Mouse (Mus musculus) brain, embryonic 18.5 days (tissue): ENCODE data around the gene Atp6v0a4.

ENCODE experiments used
- DNase-seq: peaks from one replicate; pipeline ENCODE4 v3.0.0-alpha.2; 2012; ENCODE audit warnings: low read depth, low spot score

Gene Atp6v0a4

GRCm38 (mm10) chr6:38080364-38080763 is 44.0 kb downstream of the Atp6v0a4 start:
- no peak for DNase-seq

- DNase-seq = no peak
Observed at GRCm38 (mm10) chr6:38073592-38073991, 50.8 kb downstream of the Atp6v0a4 start.

- no peak for DNase-seq
Observed at GRCm38 (mm10) chr6:38072137-38072796, 52.1 kb downstream of the Atp6v0a4 start.

- DNase-seq = no peak
Observed at GRCm38 (mm10) chr6:38071256-38071655, 53.1 kb downstream of the Atp6v0a4 start.

GRCm38 (mm10) chr6:38066215-38066614 is 58.2 kb downstream of the Atp6v0a4 start:
- DNase-seq = peak; percentile 61

GRCm38 (mm10) chr6:38065501-38066122 is 58.8 kb downstream of the Atp6v0a4 start:
- DNase-seq = no peak

GRCm38 (mm10) chr6:38065122-38065500 is 59.3 kb downstream of the Atp6v0a4 start:
- DNase-seq = no peak

GRCm38 (mm10) chr6:38064621-38065020 is 59.8 kb downstream of the Atp6v0a4 start:
- DNase-seq = no peak

- DNase-seq = no peak
Observed at GRCm38 (mm10) chr6:38058805-38059204, 65.6 kb downstream of the Atp6v0a4 start.

- no peak for DNase-seq
Observed at GRCm38 (mm10) chr6:38055471-38056330, 68.7 kb downstream of the Atp6v0a4 start.

- DNase-seq = no peak
Observed at GRCm38 (mm10) chr6:38049601-38050000, 74.8 kb downstream of the Atp6v0a4 start.

- no peak for DNase-seq
Observed at GRCm38 (mm10) chr6:38048800-38049561, 75.4 kb downstream of the Atp6v0a4 start.

GRCm38 (mm10) chr6:38048003-38048402 is 76.4 kb downstream of the Atp6v0a4 start:
- DNase-seq = no peak

- DNase-seq = no peak
Observed at GRCm38 (mm10) chr6:38046838-38047237, 77.5 kb downstream of the Atp6v0a4 start, which contains the start of gene Svopl. TSS of gene Svopl (minus strand) at chr6:38046996.

GRCm38 (mm10) chr6:38032801-38033566 is 91.4 kb downstream of the Atp6v0a4 start:
- DNase-seq = no peak

GRCm38 (mm10) chr6:38031924-38032540 is 92.4 kb downstream of the Atp6v0a4 start:
- DNase-seq = no peak

GRCm38 (mm10) chr6:38028205-38028604 is 96.2 kb downstream of the Atp6v0a4 start:
- DNase-seq = no peak

- DNase-seq = no peak
Observed at GRCm38 (mm10) chr6:38027771-38028170, 96.6 kb downstream of the Atp6v0a4 start.

- DNase-seq = no peak
Observed at GRCm38 (mm10) chr6:38023284-38023683, 101.1 kb downstream of the Atp6v0a4 start.

- no peak for DNase-seq
Observed at GRCm38 (mm10) chr6:38021406-38021805, 103.0 kb downstream of the Atp6v0a4 start.
